Mouse (Mus musculus) forebrain, embryonic 14.5 days (tissue): ENCODE measurements around the gene Tagln3. TPM values are rescaled to one million over a fixed set of nuclear protein-coding genes. Genes with fewer than 3 reads are reported as not detected.
A peak's percentile ranks its signal among the peaks of the same experiment; 100 is the strongest.

Experiments
- ATAC-seq: fragments of 200-750 bp; cut with Nextera tagmentation; 2 replicates; pipeline ENCODE4 v1.8.0; 2017; ENCODE audit warnings: mild to moderate bottlenecking, moderate library complexity
- DNase-seq: peaks from one replicate; pipeline ENCODE4 v3.0.0-alpha.2; 2015; ENCODE audit warnings: low spot score
- H3K27ac ChIP-seq: fragments of 300-500 bp; sonication (generic); 2 replicates; pipeline ENCODE4 v1.5.1; 2014; ENCODE audit warnings: low read depth, mild to moderate bottlenecking, control low read depth, low read length, moderate library complexity
- H3K27me3 ChIP-seq: fragments of 300-500 bp; sonication (generic); replicated peaks from 2 replicates; pipeline ENCODE4 v1.6.1; 2014; ENCODE audit warnings: low read length, control low read depth, mixed read lengths; ENCODE audit not compliant: control insufficient read depth, insufficient read depth
- H3K36me3 ChIP-seq: fragments of 300-500 bp; sonication (generic); 2 replicates; pipeline ENCODE4 v1.6.1; 2014; ENCODE audit warnings: low read length, control low read depth; ENCODE audit not compliant: control insufficient read depth, insufficient read depth
- H3K4me1 ChIP-seq: fragments of 300-500 bp; sonication (generic); 2 replicates; pipeline ENCODE4 v1.6.1; 2014; ENCODE audit warnings: antibody characterized with exemption, low read length, control low read depth; ENCODE audit not compliant: control insufficient read depth, insufficient read depth
- H3K4me2 ChIP-seq: fragments of 300-500 bp; sonication (generic); 2 replicates; pipeline ENCODE4 v1.6.1; 2014; ENCODE audit warnings: mild to moderate bottlenecking, control low read depth, low read length
- H3K4me3 ChIP-seq: fragments of 300-500 bp; sonication (generic); 2 replicates; pipeline ENCODE4 v1.5.1; 2014; ENCODE audit warnings: low read depth, low read length, control low read depth
- H3K9ac ChIP-seq: fragments of 300-500 bp; sonication (generic); 2 replicates; pipeline ENCODE4 v1.6.1; 2014; ENCODE audit warnings: mild to moderate bottlenecking, low read length, control low read depth, moderate library complexity
- H3K9me3 ChIP-seq: fragments of 300-500 bp; sonication (generic); replicated peaks from 2 replicates; pipeline ENCODE4 v1.6.1; 2016; ENCODE audit warnings: low read length, control low read depth, mixed read lengths; ENCODE audit not compliant: control insufficient read depth
- WGBS: fragments of 180-500 bp; shearing (Covaris S2); extraction: QIAGEN DNeasy Blood & Tissue Kit; methylation state at CpG from one replicate; pipeline ENCODE4 v1.1.7; 2014; 5-methylcytosine and 5-hydroxymethylcytosine counted together
- polyA plus RNA-seq: library from polyadenylated mRNA; unstranded; fragments of >200 nt; fragmentation: Nextera tagmentation; extraction: Ambion mirVana; gene quantifications from 2 replicates; pipeline ENCODE4 v1.2.1, GENCODE M21; 2014

Gene Tagln3
- polyA plus RNA-seq, 1 experiment from 2014 or later, result 598 TPM

DNA sequence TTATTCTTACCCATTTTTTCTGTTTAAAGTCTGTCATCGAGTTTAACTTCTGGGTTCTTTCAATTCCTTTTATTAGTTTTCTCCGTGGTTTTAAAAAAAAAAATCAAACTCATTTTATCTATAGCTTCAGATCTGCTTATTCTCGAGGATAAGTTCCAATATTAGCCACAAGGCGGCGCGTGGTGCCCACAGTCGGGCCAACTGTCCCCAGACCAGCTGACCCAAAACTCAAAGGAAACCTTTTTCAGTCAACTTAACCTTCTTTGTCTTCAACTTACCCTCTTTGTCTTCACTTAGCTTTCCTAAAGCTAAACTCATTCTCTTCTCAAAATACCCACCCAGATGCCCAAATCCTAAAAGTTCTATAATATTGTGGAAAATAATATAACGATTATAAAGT is 39.6 kb downstream of the Tagln3 start:
- H3K36me3 ChIP-seq, result no peaks in the 10 kb centered on the region
- DNase-seq, result peak; percentile 70
- no peak overlapping the region for H3K4me3 ChIP-seq
- H3K9ac ChIP-seq, result no peak overlapping the region
- H3K27ac ChIP-seq, result no peak overlapping the region
- ATAC-seq, result peak; percentile 62; the same call in 1 of the 2 replicates
- WGBS, result 15% methylated on average over 8 of the region's 8 CpGs
- H3K9me3 ChIP-seq, result no peaks in the 10 kb centered on the region
- H3K4me2 ChIP-seq, result no peak overlapping the region
- H3K4me1 ChIP-seq, result no peaks in the 10 kb centered on the region
- H3K27me3 ChIP-seq, result no peaks in the 10 kb centered on the region

DNA sequence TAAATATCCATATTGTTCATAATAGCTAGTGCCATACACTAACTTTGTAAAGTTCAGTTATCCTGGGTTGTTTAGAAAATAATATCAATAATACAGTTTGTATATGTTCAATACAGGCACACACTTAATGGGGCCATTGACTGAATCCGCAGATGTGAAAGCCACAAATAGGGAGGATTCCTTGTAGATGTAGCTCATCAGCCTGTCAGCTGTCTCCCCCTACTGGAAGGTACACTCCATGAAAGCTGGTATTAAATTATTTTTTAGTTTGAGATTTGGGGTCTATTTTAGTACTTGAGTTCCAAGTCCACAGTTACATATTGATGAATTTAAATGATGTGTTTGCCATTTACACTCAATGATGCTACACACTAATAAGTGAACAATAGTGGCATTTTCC is 47.9 kb downstream of the Tagln3 start:
- no peaks in the 10 kb centered on the region for H3K4me1 ChIP-seq
- no peak overlapping the region for H3K4me3 ChIP-seq
- H3K36me3 ChIP-seq, result no peaks in the 10 kb centered on the region
- DNase-seq (peak; percentile 53), ATAC-seq (no peak)
- no peak overlapping the region for H3K27ac ChIP-seq
- H3K27me3 ChIP-seq, result no peaks in the 10 kb centered on the region
- no peak overlapping the region for H3K9ac ChIP-seq
- H3K9me3 ChIP-seq, result no peaks in the 10 kb centered on the region
- H3K4me2 ChIP-seq, result no peak overlapping the region
- WGBS, result 44% methylated on average over 1 of the region's 1 CpGs

DNA sequence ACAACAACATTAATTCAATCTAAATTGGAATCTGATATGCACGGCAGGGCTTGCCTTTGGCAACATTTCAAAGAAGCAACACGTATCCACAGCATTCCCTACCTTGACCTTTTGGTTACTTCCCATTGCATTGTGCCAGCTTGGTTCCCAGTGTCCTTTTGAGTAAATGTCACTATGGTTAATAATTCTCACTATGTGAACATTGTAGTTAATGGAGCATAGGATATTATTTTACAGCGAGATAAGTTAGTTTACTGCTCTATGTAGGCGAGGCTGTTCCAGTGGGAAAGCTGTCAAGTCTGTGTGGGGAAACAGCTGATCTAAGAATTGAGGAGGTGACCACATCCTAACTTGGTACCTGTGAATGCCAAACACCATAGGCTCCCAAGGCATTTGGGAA is 54.4 kb downstream of the Tagln3 start:
- no peaks in the 10 kb centered on the region for H3K27me3 ChIP-seq
- H3K27ac ChIP-seq, result no peak overlapping the region
- H3K9me3 ChIP-seq, result no peaks in the 10 kb centered on the region
- 74% methylated on average over 4 of the region's 4 CpGs for WGBS
- H3K4me1 ChIP-seq, result no peaks in the 10 kb centered on the region
- H3K9ac ChIP-seq, result no peak overlapping the region
- H3K36me3 ChIP-seq, result no peaks in the 10 kb centered on the region
- no peak overlapping the region for H3K4me3 ChIP-seq
- ATAC-seq, result no peak
- no peak overlapping the region for H3K4me2 ChIP-seq
- no peak for DNase-seq

DNA sequence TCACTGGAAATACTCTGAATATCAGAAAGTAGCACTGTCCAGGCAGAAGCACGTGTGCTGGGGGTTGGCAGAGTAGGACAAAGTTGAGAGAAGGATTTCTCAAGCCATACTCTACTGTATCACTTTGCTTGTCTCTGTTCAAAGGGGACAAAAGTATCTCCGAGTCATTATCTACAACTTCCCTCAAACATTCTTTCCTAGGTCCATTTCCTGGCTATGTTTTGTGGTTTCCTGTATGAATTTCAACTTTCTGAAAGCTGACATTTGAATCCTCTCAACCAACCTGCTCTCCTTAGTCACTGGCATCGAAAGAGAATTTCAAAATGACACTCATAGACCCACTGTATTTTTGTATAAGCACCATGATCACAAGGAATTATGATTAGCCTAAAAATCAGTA is 56.2 kb downstream of the Tagln3 start:
- Histone ChIP-seq H3K4me1 (no peaks in the 10 kb centered on the region), H3K4me3 (no peak overlapping the region), H3K36me3 (no peaks in the 10 kb centered on the region), H3K4me2 (no peak overlapping the region), H3K27ac (no peak overlapping the region), H3K9me3 (no peaks in the 10 kb centered on the region), H3K9ac (no peak overlapping the region), H3K27me3 (no peaks in the 10 kb centered on the region)
- ATAC-seq, result no peak
- 67% methylated on average over 3 of the region's 3 CpGs for WGBS
- DNase-seq, result no peak

DNA sequence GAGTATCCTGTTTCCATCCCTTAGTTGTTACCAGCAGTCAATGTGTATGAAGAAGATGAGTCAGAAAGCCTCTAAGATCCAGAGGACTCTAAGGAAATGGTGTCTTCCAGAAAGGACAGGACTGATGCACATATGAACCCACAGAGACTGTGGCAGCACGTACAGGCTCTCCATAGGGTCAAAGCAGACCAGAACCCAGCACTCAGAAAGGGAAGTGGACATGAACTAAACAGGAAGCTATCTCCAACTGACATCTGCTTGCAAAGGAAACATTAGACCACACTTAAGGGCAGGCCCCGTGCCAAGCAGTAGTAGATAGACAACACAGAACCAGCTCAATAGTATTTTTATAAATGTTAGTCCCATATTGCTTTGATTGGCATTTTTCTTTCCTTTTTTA is 58.3 kb downstream of the Tagln3 start:
- no peak overlapping the region for H3K27ac ChIP-seq
- H3K36me3 ChIP-seq, result no peaks in the 10 kb centered on the region
- H3K4me2 ChIP-seq, result no peak overlapping the region
- no peak overlapping the region for H3K9ac ChIP-seq
- H3K27me3 ChIP-seq, result no peaks in the 10 kb centered on the region
- no peak overlapping the region for H3K4me3 ChIP-seq
- DNase-seq, result no peak
- 82% methylated on average over 2 of the region's 2 CpGs for WGBS
- no peaks in the 10 kb centered on the region for H3K4me1 ChIP-seq
- no peak for ATAC-seq
- no peaks in the 10 kb centered on the region for H3K9me3 ChIP-seq

DNA sequence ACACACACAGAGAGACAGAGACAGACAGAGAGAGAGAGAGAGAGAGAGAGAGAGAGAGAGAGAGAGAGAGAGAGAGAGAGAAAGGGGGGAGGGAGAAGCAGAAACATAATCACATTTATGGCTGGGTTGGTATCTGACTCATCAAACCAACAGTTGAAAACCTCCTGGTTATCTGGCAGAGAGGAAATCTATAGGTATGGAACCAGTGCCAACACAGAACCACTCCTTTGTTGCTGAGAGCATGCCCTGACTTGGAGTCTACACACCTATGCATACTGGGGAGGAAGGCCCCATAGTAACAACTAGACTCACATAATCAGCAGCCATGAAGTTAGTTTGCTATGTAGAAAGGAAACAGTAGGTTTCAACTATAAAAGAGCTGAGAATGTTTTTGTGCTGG is 62.0 kb downstream of the Tagln3 start:
- H3K9ac ChIP-seq, result no peak overlapping the region
- H3K27ac ChIP-seq, result no peak overlapping the region
- H3K4me3 ChIP-seq, result no peak overlapping the region
- H3K36me3 ChIP-seq, result no peaks in the 10 kb centered on the region
- no peaks in the 10 kb centered on the region for H3K4me1 ChIP-seq
- H3K9me3 ChIP-seq, result no peaks in the 10 kb centered on the region
- no peak for DNase-seq
- no peak overlapping the region for H3K4me2 ChIP-seq
- no peaks in the 10 kb centered on the region for H3K27me3 ChIP-seq
- no peak for ATAC-seq

Other genes starting within 250 kb of the Tagln3 start
- not detected in 2 replicates for gene Gm609, start 231.6 kb downstream of the Tagln3 start, polyA plus RNA-seq
- not detected in 2 replicates for gene Gm17783, start 192.6 kb downstream of the Tagln3 start, polyA plus RNA-seq
- not detected in 2 replicates for gene Slc9c1, start 189.3 kb downstream of the Tagln3 start, polyA plus RNA-seq
- not detected in 2 replicates for gene Gcsam, start 114.2 kb downstream of the Tagln3 start, polyA plus RNA-seq
- not detected in 2 replicates for gene BC016579, start 70.5 kb downstream of the Tagln3 start, polyA plus RNA-seq
- gene Tmprss7, start 30.9 kb downstream of the Tagln3 start, polyA plus RNA-seq, result 0.41 and 0.73 TPM in 2 replicates
- 38.4 and 41.2 TPM in 2 replicates for gene Abhd10, start 18.3 kb upstream of the Tagln3 start, polyA plus RNA-seq
- gene Phldb2, start 229.0 kb upstream of the Tagln3 start, polyA plus RNA-seq, result 6.5 and 7.6 TPM in 2 replicates